Mouse (Mus musculus) bone marrow, adult 2 months (tissue): Measurements from ENCODE around the gene Dhcr24.

Experiments
- CTCF ChIP-seq: fragments of 200-500 bp; IDR thresholded peaks from 2 replicates; pipeline ENCODE4 v1.5.1; 2011; ENCODE audit warnings: low read length, control low read depth; ENCODE audit not compliant: control insufficient read depth, insufficient read depth
- POLR2A ChIP-seq: fragments of 200-500 bp; IDR thresholded peaks from 2 replicates; pipeline ENCODE4 v1.6.1; 2011; ENCODE audit warnings: low read depth, mild to moderate bottlenecking, control low read depth, low read length, borderline replicate concordance; ENCODE audit not compliant: control insufficient read depth

- TF ChIP-seq POLR2A (no peak), CTCF (no peak)
These were observed 27.3 kb upstream of the Dhcr24 start for GRCm38 (mm10) chr4:106533421-106534080.
